Mouse (Mus musculus) heart, postnatal 10 days (tissue): ENCODE data around the gene Lrch4. TPM values are rescaled to one million over a fixed set of nuclear protein-coding genes. Genes with fewer than 3 reads are reported as not detected.
A peak's percentile ranks its signal among the peaks of the same experiment; 100 is the strongest.
"Not testable (repeated sequence)": the region's sequence is repeated elsewhere in the genome, so short reads cannot be mapped to it uniquely, and the experiment has no call there.

ENCODE experiments used
- DNase-seq, 2 experiments: peaks; one replicate each; pipeline ENCODE4 v3.0.0; 2021
- intact Hi-C: fragments of 180-260 bp; cut with DNase I; formaldehyde crosslinking; loops from one replicate; pipeline ENCODE4 v1.15.1; 2025
- total RNA-seq, 2 experiments: library from RNA; stranded (reverse); gene quantifications; 2 replicates each; pipeline ENCODE4 v1.2.3; 2021

Lrch4 gene
- total RNA-seq, 2 experiments from 2014 or later, result 20.2 to 21.7 TPM

GRCm38 (mm10) chr5:137610548-137611244 is 18.2 kb upstream of the Lrch4 start:
- DNase-seq, result peak; percentile 89
- intact Hi-C loops, result no loop called here

- intact Hi-C loops, result no loop called here
- DNase-seq, result peak; percentile 85 to 87
Observed at GRCm38 (mm10) chr5:137611245-137611602, 17.7 kb upstream of the Lrch4 start.

- intact Hi-C loops, result no loop called here
- peak in 1 of 2 experiments; percentile 21 for DNase-seq
Observed at GRCm38 (mm10) chr5:137613076-137613475, 15.8 kb upstream of the Lrch4 start.

- intact Hi-C loops, result no loop called here
- DNase-seq, result peak in 1 of 2 experiments; percentile 34
Observed at GRCm38 (mm10) chr5:137613550-137613949, 15.4 kb upstream of the Lrch4 start, which contains the start of gene Pcolce. TSS of gene Pcolce (minus strand) at chr5:137613784.

- DNase-seq, intact Hi-C loops: not testable (repeated sequence)
Observed at GRCm38 (mm10) chr5:137614921-137615320, 14.0 kb upstream of the Lrch4 start.

GRCm38 (mm10) chr5:137615347-137615746 is 13.6 kb upstream of the Lrch4 start:
- DNase-seq, result no peak
- intact Hi-C loops, result no loop called here

GRCm38 (mm10) chr5:137623937-137624530 is 4.9 kb upstream of the Lrch4 start:
- DNase-seq, result no peak
- intact Hi-C loops, result no loop called here

GRCm38 (mm10) chr5:137627991-137628390 is 930 bp upstream of the Lrch4 start:
- DNase-seq, result peak in 1 of 2 experiments; percentile 53
- intact Hi-C loops, result loop anchor here (5.0 kb wide), 1 partner anchor 96 kb away; the partner anchor contains the start of genes Epo and Gnb2

GRCm38 (mm10) chr5:137629306-137629721 is 393 bp downstream of the Lrch4 start:
- no peak for DNase-seq
- intact Hi-C loops, result loop anchor here (5.0 kb wide), 1 partner anchor 97 kb away; the partner anchor contains the start of genes Epo and Gnb2

GRCm38 (mm10) chr5:137629906-137630545 is 1.1 kb downstream of the Lrch4 start:
- DNase-seq, result peak in 1 of 2 experiments; percentile 36
- intact Hi-C loops, result loop anchor here (2.0 to 5.0 kb wide), 2 partner anchors 29 to 98 kb away; partner anchors contain the start of genes Epo, Gnb2 and Mospd3

- intact Hi-C loops, result loop anchor here (2.0 kb wide), 1 partner anchor 30 kb away; the partner anchor contains the start of gene Mospd3
- peak; percentile 55 to 58 for DNase-seq
Observed at GRCm38 (mm10) chr5:137630602-137631001, 1.7 kb downstream of the Lrch4 start.

GRCm38 (mm10) chr5:137631171-137631570 is 2.2 kb downstream of the Lrch4 start:
- DNase-seq, result peak; percentile 52 to 58
- intact Hi-C loops, result loop anchor here (2.0 kb wide), 1 partner anchor 30 kb away; the partner anchor contains the start of gene Mospd3

- intact Hi-C loops, result loop anchor here (2.0 kb wide), 1 partner anchor 31 kb away; the partner anchor contains the start of gene Mospd3
- no peak for DNase-seq
Observed at GRCm38 (mm10) chr5:137631591-137631990, 2.7 kb downstream of the Lrch4 start.

- no peak for DNase-seq
- intact Hi-C loops, result no loop called here
Observed at GRCm38 (mm10) chr5:137633397-137634084, 4.6 kb downstream of the Lrch4 start.

- no peak for DNase-seq
- intact Hi-C loops, result no loop called here
Observed at GRCm38 (mm10) chr5:137639472-137639871, 10.6 kb downstream of the Lrch4 start.

- DNase-seq, result no peak
- intact Hi-C loops, result loop anchor here (10.0 kb wide), 1 partner anchor 256 kb away; no protein-coding TSS in a partner anchor
Observed at GRCm38 (mm10) chr5:137641054-137641453, 12.1 kb downstream of the Lrch4 start, which contains the start of gene Sap25. TSS of gene Sap25 (plus strand) at chr5:137641334.

GRCm38 (mm10) chr5:137642886-137643285 is 14.0 kb downstream of the Lrch4 start:
- no peak for DNase-seq
- intact Hi-C loops, result loop anchor here (10.0 kb wide), 1 partner anchor 258 kb away; no protein-coding TSS in a partner anchor

GRCm38 (mm10) chr5:137644484-137644883 is 15.6 kb downstream of the Lrch4 start:
- DNase-seq, result no peak
- intact Hi-C loops, result loop anchor here (10.0 kb wide), 1 partner anchor 260 kb away; no protein-coding TSS in a partner anchor

- no peak for DNase-seq
- intact Hi-C loops, result loop anchor here (10.0 kb wide), 1 partner anchor 260 kb away; no protein-coding TSS in a partner anchor
Observed at GRCm38 (mm10) chr5:137645091-137645651, 16.2 kb downstream of the Lrch4 start.

GRCm38 (mm10) chr5:137645652-137646091 is 16.8 kb downstream of the Lrch4 start, which contains the start of gene Irs3:
TSS of gene Irs3 (minus strand) at chr5:137645714.
- peak; percentile 42 to 48 for DNase-seq

More at GRCm38 (mm10) chr5:137645652-137646091, 16.8 kb downstream of the Lrch4 start, which contains the start of gene Irs3:
- intact Hi-C loops, result loop anchor here (10.0 kb wide), 1 partner anchor 261 kb away; no protein-coding TSS in a partner anchor
